Mouse (Mus musculus) thymus, postnatal 14 days (tissue): ENCODE results near the gene Spx.

Source experiments
- DNase-seq: peaks from one replicate; pipeline ENCODE4 v3.0.0; 2021

The Spx gene

GRCm38 (mm10) chr6:142451381-142451780 is 38.1 kb downstream of the Spx start:
- DNase-seq, result no peak

- peak; percentile 49 for DNase-seq
Observed at GRCm38 (mm10) chr6:142453311-142453710, 40.1 kb downstream of the Spx start.

GRCm38 (mm10) chr6:142455314-142455996 is 42.2 kb downstream of the Spx start:
- peak; percentile 24 for DNase-seq

- no peak for DNase-seq
Observed at GRCm38 (mm10) chr6:142458010-142458409, 44.8 kb downstream of the Spx start.

- DNase-seq, result no peak
Observed at GRCm38 (mm10) chr6:142459017-142459678, 45.9 kb downstream of the Spx start.

- no peak for DNase-seq
Observed at GRCm38 (mm10) chr6:142462194-142462593, 49.0 kb downstream of the Spx start.
